Mouse (Mus musculus) stomach, embryonic 16.5 days (tissue): ENCODE results near the gene Ak7. TPM values are rescaled to one million over a fixed set of nuclear protein-coding genes. Genes with fewer than 3 reads are reported as not detected.

ENCODE experiments used
- ATAC-seq: fragments of 200-750 bp; cut with Nextera tagmentation; 2 replicates; pipeline ENCODE4 v1.8.0; 2017; ENCODE audit warnings: moderate number of reproducible peaks, moderate TSS enrichment; ENCODE audit not compliant: insufficient read depth, low FRiP score
- H3K27ac ChIP-seq: fragments of 300-500 bp; sonication (generic); 2 replicates; pipeline ENCODE4 v1.5.1; 2014; ENCODE audit warnings: low read length
- H3K27me3 ChIP-seq: fragments of 300-500 bp; sonication (generic); 2 replicates; pipeline ENCODE4 v1.6.1; 2014; ENCODE audit warnings: low read length, control low read depth, mixed read lengths; ENCODE audit not compliant: control insufficient read depth, insufficient read depth
- H3K36me3 ChIP-seq: fragments of 300-500 bp; sonication (generic); 2 replicates; pipeline ENCODE4 v1.6.1; 2014; ENCODE audit warnings: low read length; ENCODE audit not compliant: control insufficient read depth, insufficient read depth
- H3K4me1 ChIP-seq: fragments of 300-500 bp; sonication (generic); 2 replicates; pipeline ENCODE4 v1.6.1; 2014; ENCODE audit warnings: low read length, control low read depth, mixed read lengths; ENCODE audit not compliant: control insufficient read depth, insufficient read depth
- H3K4me2 ChIP-seq: fragments of 300-500 bp; sonication (generic); 2 replicates; pipeline ENCODE4 v1.6.1; 2014; ENCODE audit warnings: low read depth, low read length, mixed read lengths
- H3K4me3 ChIP-seq: fragments of 300-500 bp; sonication (generic); replicated peaks from 2 replicates; pipeline ENCODE4 v1.5.1; 2014; ENCODE audit warnings: mild to moderate bottlenecking, low read length
- H3K9ac ChIP-seq: fragments of 300-500 bp; sonication (generic); 2 replicates; pipeline ENCODE4 v1.6.1; 2014; ENCODE audit warnings: low read length
- H3K9me3 ChIP-seq: fragments of 300-500 bp; sonication (generic); replicated peaks from 2 replicates; pipeline ENCODE4 v1.6.1; 2016; ENCODE audit warnings: low read length, control low read depth; ENCODE audit not compliant: control insufficient read depth
- WGBS: fragments of 180-500 bp; shearing (Covaris S2); extraction: QIAGEN DNeasy Blood & Tissue Kit; methylation state at CpG from one replicate; pipeline ENCODE4 v1.1.7; 2014; 5-methylcytosine and 5-hydroxymethylcytosine counted together
- polyA plus RNA-seq: library from polyadenylated mRNA; unstranded; fragments of >200 nt; fragmentation: Nextera tagmentation; extraction: Ambion mirVana; gene quantifications from 2 replicates; pipeline ENCODE4 v1.2.1, GENCODE M21; 2015

Ak7 gene
- polyA plus RNA-seq, 1 experiment from 2014 or later = 0.32 TPM

DNA sequence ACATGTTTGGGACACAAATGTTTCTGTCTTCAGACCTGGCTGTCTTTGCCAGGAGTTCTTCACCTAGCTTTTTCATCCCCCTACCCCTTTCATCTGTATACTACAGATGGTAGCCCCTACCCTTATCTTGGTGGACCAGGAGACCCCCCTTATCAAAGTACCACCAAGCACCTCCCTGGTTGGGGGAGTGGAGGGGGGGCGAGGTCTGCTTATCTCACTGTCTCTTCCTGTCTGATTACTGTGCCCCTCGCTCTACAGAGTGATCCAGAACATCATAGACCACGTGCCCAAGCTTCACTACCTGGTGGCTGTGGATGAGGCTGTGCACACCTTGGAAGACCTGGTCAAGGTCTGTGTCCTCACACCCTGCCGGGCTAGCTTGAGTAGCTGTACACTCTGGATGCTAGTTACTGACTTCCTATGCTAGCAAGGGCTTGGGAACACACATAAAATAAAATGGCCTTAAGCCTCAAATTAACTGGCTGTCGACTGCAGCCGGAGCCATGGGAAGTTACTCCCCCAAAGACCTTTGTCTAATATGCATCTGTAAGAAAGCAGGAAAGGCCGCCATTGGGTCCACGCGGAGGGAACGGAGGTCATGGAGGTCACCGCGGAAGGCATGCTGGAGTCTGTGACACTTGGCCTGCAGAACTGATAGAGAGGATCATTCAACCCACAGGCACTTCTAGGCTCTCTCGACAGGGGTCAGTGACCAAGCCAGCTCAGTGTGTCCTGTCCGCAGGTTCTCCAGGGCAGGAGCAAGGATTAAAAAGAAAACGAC, 32.7 kb downstream of the Ak7 start:
- no peaks in the 10 kb centered on the region for H3K9me3 ChIP-seq
- WGBS = 77% methylated on average over 15 of the region's 15 CpGs
- no peaks in the 10 kb centered on the region for H3K4me1 ChIP-seq
- no peak for ATAC-seq
- H3K4me3 ChIP-seq = no peak overlapping the region
- H3K9ac ChIP-seq = no peak overlapping the region
- no peak overlapping the region for H3K4me2 ChIP-seq
- H3K36me3 ChIP-seq = no peaks in the 10 kb centered on the region
- no peaks in the 10 kb centered on the region for H3K27me3 ChIP-seq
- H3K27ac ChIP-seq = no peak overlapping the region

DNA sequence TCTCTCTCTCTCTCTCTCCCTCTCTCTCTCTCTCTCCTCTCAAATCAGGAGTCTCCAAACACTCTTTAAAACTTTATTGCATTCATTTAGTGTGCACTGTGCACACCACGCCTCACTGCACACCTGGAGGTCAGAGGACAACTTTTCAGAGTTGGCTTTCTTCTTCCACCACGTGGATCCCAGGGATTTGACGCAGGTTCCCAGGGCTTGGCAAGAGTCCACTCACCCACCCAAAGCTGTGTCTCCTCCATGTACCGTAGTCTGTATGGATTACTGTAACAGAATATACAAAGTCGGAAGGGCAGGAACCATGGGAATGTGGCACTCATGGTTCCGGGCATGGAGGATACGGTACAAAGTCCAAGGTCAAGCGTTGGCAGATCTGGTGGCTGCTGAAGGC, 33.9 kb downstream of the Ak7 start:
- no peak overlapping the region for H3K9ac ChIP-seq
- WGBS = 88% methylated on average over 8 of the region's 8 CpGs
- no peaks in the 10 kb centered on the region for H3K4me1 ChIP-seq
- no peaks in the 10 kb centered on the region for H3K27me3 ChIP-seq
- no peaks in the 10 kb centered on the region for H3K36me3 ChIP-seq
- H3K4me2 ChIP-seq = no peak overlapping the region
- H3K9me3 ChIP-seq = no peaks in the 10 kb centered on the region
- no peak overlapping the region for H3K27ac ChIP-seq
- ATAC-seq = no peak
- H3K4me3 ChIP-seq = no peak overlapping the region

DNA sequence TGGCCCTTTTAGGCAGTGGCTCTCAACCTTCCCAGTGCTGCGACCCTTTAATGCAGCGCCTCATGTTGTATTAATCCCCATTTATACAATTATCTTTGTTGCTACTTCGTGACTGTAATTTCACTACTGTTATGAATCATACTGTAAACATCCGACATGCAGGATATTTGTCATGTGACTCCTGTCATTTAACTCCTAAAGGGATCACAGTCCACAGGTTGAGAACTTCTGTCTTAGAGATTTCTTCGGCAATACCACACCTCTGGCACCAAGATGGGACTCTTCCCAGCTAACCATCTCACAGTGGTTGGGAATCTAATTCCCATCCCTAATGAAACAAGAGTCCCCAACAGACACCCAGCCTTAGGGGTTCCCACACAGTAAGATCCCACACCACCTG, 42.3 kb downstream of the Ak7 start:
- no peaks in the 10 kb centered on the region for H3K4me1 ChIP-seq

DNA sequence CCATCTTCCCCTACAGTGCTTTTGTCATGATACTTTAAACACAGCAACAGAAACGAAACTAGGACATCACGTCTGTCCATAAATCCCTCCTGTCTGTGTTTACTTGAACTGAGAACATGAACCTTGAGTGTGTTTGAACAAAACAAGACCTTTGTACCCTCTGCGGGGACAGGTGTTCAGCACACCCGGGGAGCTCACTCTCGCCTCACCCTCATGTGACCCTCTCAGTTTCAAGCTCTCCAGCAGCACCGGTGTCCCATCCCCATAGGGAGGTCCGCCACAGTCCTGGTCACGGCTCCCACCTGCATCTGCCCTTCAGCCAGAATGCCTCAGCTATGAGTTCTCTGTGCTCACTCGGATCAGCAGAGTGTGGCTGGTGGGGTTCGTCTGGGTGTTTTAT, 48.0 kb downstream of the Ak7 start:
- Histone ChIP-seq H3K4me2 (no peak overlapping the region), H3K27ac (peak overlapping the region; percentile 12; the same call in 1 of the 2 replicates), H3K4me1 (no peaks in the 10 kb centered on the region), H3K9ac (no peak overlapping the region), H3K9me3 (no peaks in the 10 kb centered on the region), H3K27me3 (no peaks in the 10 kb centered on the region), H3K36me3 (no peaks in the 10 kb centered on the region), H3K4me3 (no peak overlapping the region)
- 51% methylated on average over 10 of the region's 10 CpGs for WGBS
- peak; percentile 68; the same call in 1 of the 2 replicates for ATAC-seq

More for the DNA sequence above, 42.3 kb downstream of the Ak7 start:
- Histone ChIP-seq H3K4me2 (no peak overlapping the region), H3K4me3 (no peak overlapping the region), H3K9me3 (no peaks in the 10 kb centered on the region), H3K27ac (no peak overlapping the region), H3K27me3 (no peaks in the 10 kb centered on the region), H3K9ac (no peak overlapping the region), H3K36me3 (no peaks in the 10 kb centered on the region)
- 46% methylated on average over 5 of the region's 5 CpGs for WGBS
- ATAC-seq = no peak

DNA sequence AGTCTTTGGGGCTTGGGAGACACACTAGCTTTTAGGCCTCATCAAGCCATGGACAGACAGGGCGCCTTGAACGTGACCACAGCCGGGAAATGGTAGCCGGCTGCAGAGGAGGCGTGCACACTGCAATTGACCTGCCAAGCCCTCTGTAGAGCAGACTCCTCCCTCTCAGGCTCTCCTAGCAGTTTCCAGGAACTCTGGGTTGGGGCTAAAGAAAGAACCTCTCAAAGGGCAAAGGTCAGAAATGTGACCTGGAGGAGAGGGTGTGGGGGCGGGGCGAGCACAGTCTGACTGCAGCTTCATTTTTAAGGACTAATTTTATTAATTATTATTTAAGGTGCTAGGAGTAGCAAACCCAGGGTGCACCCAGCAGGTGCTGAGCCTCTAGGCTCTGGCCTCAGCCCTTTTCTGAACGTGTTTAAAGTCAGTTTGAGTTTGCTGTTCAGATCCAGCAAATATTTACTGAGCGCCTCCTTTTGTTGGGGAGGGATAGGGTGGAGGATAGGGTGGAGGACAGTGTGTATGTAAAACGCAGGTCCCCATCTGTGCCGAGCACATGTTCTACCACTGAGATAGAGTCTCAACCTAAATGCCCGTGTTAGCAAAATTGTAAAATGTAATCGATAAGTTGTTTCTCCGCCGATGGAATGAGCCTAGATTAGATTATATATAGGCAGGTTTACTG, 52.2 kb downstream of the Ak7 start:
- ATAC-seq = peak; percentile 74
- Histone ChIP-seq H3K4me1 (no peaks in the 10 kb centered on the region), H3K36me3 (no peaks in the 10 kb centered on the region), H3K9me3 (no peaks in the 10 kb centered on the region), H3K4me3 (no peak overlapping the region), H3K4me2 (no peak overlapping the region), H3K27ac (peak overlapping the region; percentile 50), H3K9ac (no peak overlapping the region), H3K27me3 (no peaks in the 10 kb centered on the region)
- 21% methylated on average over 15 of the region's 15 CpGs for WGBS

DNA sequence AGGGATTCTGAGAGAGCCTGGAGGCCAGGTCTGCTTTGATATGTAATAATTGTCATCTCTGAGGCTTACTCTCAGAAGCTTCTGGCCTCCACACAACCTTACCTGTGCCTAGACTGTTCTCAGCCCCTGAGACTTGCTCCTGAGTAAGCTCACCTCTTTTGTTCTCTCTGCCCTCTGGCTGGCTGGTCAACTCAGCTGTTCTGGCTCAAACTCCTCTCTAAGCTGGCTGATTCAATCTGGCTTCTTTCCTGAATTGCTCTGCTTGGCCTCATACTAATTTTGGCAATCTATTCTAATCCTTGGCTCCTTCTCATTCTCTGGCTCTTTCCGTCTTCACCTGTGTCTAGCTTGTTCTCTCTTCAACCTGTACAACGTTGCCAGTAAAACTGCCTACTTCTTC, 53.1 kb downstream of the Ak7 start:
- Histone ChIP-seq H3K4me3 (no peak overlapping the region), H3K4me2 (no peak overlapping the region), H3K4me1 (no peaks in the 10 kb centered on the region), H3K9me3 (no peaks in the 10 kb centered on the region), H3K36me3 (no peaks in the 10 kb centered on the region), H3K27me3 (no peaks in the 10 kb centered on the region), H3K27ac (no peak overlapping the region), H3K9ac (no peak overlapping the region)
- ATAC-seq = no peak
- 70% methylated on average over 2 of the region's 2 CpGs for WGBS

DNA sequence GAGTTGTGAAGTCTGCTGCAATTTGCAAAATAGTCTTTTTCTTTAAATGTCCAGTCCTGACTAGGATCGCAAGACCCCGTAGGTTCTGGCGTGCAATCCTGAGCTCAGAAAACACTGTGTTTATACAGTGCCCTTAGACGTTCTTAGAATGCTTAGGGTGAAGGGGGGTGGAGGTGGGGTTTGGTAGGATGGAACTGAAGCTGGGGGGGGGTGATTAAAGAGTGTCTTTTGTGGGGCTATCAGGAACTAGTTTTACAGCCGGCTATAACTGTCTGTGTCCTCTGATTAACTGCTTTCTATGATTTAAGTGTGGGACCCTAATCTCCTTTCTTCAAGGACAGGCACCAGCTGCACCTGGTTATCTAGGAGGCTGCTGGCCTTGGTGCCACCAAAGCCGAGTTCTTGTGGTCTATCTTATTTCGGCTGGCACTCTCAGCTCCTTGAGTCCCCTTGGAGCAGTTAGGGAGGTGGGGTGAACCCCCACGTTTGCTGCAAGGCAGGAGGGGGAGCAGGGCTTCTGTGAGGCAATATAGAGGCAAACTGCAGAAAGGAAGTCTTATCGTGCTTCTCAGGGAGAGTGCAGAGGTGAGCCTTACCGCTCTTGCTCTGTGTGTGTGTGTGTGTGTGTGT, 54.2 kb downstream of the Ak7 start:
- no peak for ATAC-seq
- Histone ChIP-seq H3K9me3 (no peaks in the 10 kb centered on the region), H3K27ac (no peak overlapping the region), H3K4me1 (no peaks in the 10 kb centered on the region), H3K27me3 (no peaks in the 10 kb centered on the region), H3K36me3 (no peaks in the 10 kb centered on the region), H3K4me3 (no peak overlapping the region), H3K4me2 (no peak overlapping the region), H3K9ac (no peak overlapping the region)
- WGBS = 21% methylated on average over 10 of the region's 10 CpGs

DNA sequence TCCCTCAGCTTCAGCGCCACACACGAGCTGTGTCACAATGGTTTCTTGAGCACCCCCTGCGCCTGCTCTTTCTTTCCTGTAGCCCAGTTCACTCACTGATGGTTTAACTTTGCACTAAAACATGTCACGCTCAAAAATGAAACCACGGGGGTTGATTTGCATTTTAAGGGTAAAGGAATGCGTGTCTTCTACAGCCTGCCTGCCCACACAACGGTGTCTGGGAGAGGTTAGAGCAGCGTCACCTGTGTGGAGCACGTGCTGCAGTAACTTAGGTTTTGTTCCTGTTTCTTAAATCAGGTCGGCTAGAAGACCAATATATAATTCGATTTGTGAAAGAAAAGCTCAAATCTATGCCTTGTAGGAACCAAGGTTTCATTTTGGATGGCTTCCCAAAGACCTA, 55.4 kb downstream of the Ak7 start:
- WGBS = 69% methylated on average over 11 of the region's 11 CpGs
- H3K36me3 ChIP-seq = no peaks in the 10 kb centered on the region
- H3K4me1 ChIP-seq = no peaks in the 10 kb centered on the region
- H3K9ac ChIP-seq = no peak overlapping the region
- ATAC-seq = no peak
- H3K4me3 ChIP-seq = no peak overlapping the region
- H3K27ac ChIP-seq = no peak overlapping the region
- no peaks in the 10 kb centered on the region for H3K27me3 ChIP-seq
- no peaks in the 10 kb centered on the region for H3K9me3 ChIP-seq
- no peak overlapping the region for H3K4me2 ChIP-seq

DNA sequence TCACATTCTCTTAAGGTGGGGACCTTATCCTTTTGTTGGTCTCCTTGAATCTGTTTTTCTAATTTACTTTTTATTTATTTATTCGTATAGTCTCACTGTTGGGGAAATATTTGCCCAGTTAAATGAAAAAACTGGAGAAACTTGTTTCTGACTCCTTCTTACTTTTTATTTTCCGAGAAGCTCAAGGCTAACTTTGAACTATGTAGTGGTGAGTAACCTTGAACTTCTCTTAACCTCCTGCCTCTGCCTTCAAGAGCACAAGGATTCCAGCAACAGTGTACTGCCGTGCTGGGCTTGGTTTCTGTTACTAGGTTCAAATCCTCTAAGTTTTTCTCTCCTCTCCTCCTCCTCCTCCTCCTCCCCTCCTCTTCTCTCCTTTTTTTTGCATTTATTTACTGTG, 55.9 kb downstream of the Ak7 start:
- Histone ChIP-seq H3K4me3 (no peak overlapping the region), H3K27ac (no peak overlapping the region), H3K36me3 (no peaks in the 10 kb centered on the region), H3K9me3 (no peaks in the 10 kb centered on the region), H3K27me3 (no peaks in the 10 kb centered on the region), H3K4me2 (no peak overlapping the region), H3K9ac (no peak overlapping the region), H3K4me1 (no peaks in the 10 kb centered on the region)
- ATAC-seq = no peak
- whole genome bisulfite sequencing = 47% methylated on average over 3 of the region's 3 CpGs
